28 mouse cellular contexts compared by ENCODE assay signal in genomic region chr10:97381586-97381985, GRCm38 (mm10).
DNase-seq lines count a peak whose midpoint lies in the region; ATAC-seq and TF ChIP-seq lines count a peak whose summit lies in the region.
"Had no signal": no experiment of that assay in that cellular context is flagged by ENCODE, and none has a peak within 500 bp of the region (broad histone marks: within the 10 kb centered on the region; RNA-seq: fewer than 3 reads in every experiment).

No protein-coding gene starts in this region.

- TF ChIP-seq EP300 in lung, postnatal 0 days (IDR thresholded peaks at IDR 0.05) = no peak

- no peak overlapping the region for H3K4me3 ChIP-seq in heart, embryonic 10.5 days
- H3K4me3 ChIP-seq in lung, postnatal 0 days (ENCODE audit: low read depth, low read length) = no peak overlapping the region
- H3K4me3 ChIP-seq: forebrain, embryonic 13.5 days; heart, embryonic 13.5 days; hindbrain, embryonic 12.5 days; limb, embryonic 10.5 days; limb, embryonic 15.5 days; liver, embryonic 13.5 days; midbrain, embryonic 10.5 days; midbrain, embryonic 15.5 days; neural tube, embryonic 15.5 days; stomach, embryonic 15.5 days had no signal

- H3K9ac ChIP-seq in lung, postnatal 0 days (replicated peaks; ENCODE audit: low read depth) = no peak overlapping the region
- H3K9ac ChIP-seq: forebrain, embryonic 13.5 days; heart, embryonic 13.5 days; hindbrain, embryonic 12.5 days; limb, embryonic 15.5 days; liver, embryonic 13.5 days; midbrain, embryonic 15.5 days; neural tube, embryonic 15.5 days; stomach, embryonic 15.5 days had no signal

- no peak overlapping the region for H3K4me2 ChIP-seq in lung, postnatal 0 days (replicated peaks; ENCODE audit: low read depth, low read length)
- H3K4me2 ChIP-seq: forebrain, embryonic 13.5 days; heart, embryonic 13.5 days; hindbrain, embryonic 12.5 days; limb, embryonic 15.5 days; liver, embryonic 13.5 days; midbrain, embryonic 15.5 days; neural tube, embryonic 15.5 days; stomach, embryonic 15.5 days had no signal

- TF ChIP-seq CTCF in lung, postnatal 0 days (IDR thresholded peaks at IDR 0.05) = no peak

- H3K27ac ChIP-seq in heart, embryonic 10.5 days = no peak overlapping the region
- no peak overlapping the region for H3K27ac ChIP-seq in lung, postnatal 0 days (ENCODE audit: low read length)
- H3K27ac ChIP-seq: forebrain, embryonic 13.5 days; heart, embryonic 13.5 days; hindbrain, embryonic 12.5 days; limb, embryonic 10.5 days; limb, embryonic 15.5 days; liver, embryonic 13.5 days; midbrain, embryonic 10.5 days; midbrain, embryonic 15.5 days; neural tube, embryonic 15.5 days; stomach, embryonic 15.5 days had no signal

- H3K27me3 ChIP-seq in heart, embryonic 10.5 days (ENCODE audit: insufficient read depth, poor library complexity, severe bottlenecking) = no peaks in the 10 kb centered on the region
- no peaks in the 10 kb centered on the region for H3K27me3 ChIP-seq in lung, postnatal 0 days (replicated peaks; ENCODE audit: insufficient read depth, low read length)
- H3K27me3 ChIP-seq: forebrain, embryonic 13.5 days; heart, embryonic 13.5 days; hindbrain, embryonic 12.5 days; limb, embryonic 15.5 days; liver, embryonic 13.5 days; midbrain, embryonic 15.5 days; neural tube, embryonic 15.5 days; stomach, embryonic 15.5 days had no signal

- no peaks in the 10 kb centered on the region for H3K9me3 ChIP-seq in heart, embryonic 10.5 days
- no peaks in the 10 kb centered on the region for H3K9me3 ChIP-seq in lung, postnatal 0 days (ENCODE audit: low read length)
- H3K9me3 ChIP-seq: forebrain, embryonic 13.5 days; G1E; heart, embryonic 13.5 days; hindbrain, embryonic 12.5 days; limb, embryonic 10.5 days; limb, embryonic 15.5 days; liver, embryonic 13.5 days; midbrain, embryonic 10.5 days; midbrain, embryonic 15.5 days; neural tube, embryonic 15.5 days; stomach, embryonic 15.5 days had no signal

- no peak for ATAC-seq in lung, postnatal 0 days
- ATAC-seq: forebrain, embryonic 13.5 days; intestine, postnatal 0 days; midbrain, embryonic 15.5 days had no signal

- DNase-seq in heart, adult 11 months = peak; percentile 92
- DNase-seq in heart, embryonic 10.5 days (ENCODE audit: low spot score) = no peak
- peak; percentile 9 for DNase-seq in lung, postnatal 14 days
- DNase-seq in lung, postnatal 0 days (ENCODE audit: low spot score) = no peak
- peak; percentile 61 for DNase-seq in gastrocnemius, postnatal 25 days
- DNase-seq in skeletal muscle tissue, adult 2 months (ENCODE audit: low read depth, low spot score) = peak; percentile 81
- no peak for DNase-seq in embryo, embryonic 11 days
- DNase-seq in cerebellum, postnatal 10 days = no peak
- DNase-seq: adrenal gland, postnatal 36 days; cerebellum, adult 18-20 months; cerebellum, postnatal 14 days; kidney, postnatal 14 days; layer of hippocampus, adult 9-11 months; liver, embryonic 13.5 days; retina, postnatal 1 day; right cerebral cortex, postnatal 14 days; thymus, postnatal 14 days had no signal

- H3K36me3 ChIP-seq in heart, embryonic 10.5 days = no peaks in the 10 kb centered on the region
- no peaks in the 10 kb centered on the region for H3K36me3 ChIP-seq in lung, postnatal 0 days (ENCODE audit: insufficient read depth, low read length)
- H3K36me3 ChIP-seq: G1E; heart, embryonic 13.5 days; hindbrain, embryonic 12.5 days; limb, embryonic 10.5 days; limb, embryonic 15.5 days; liver, embryonic 13.5 days; midbrain, embryonic 10.5 days; midbrain, embryonic 15.5 days; neural tube, embryonic 15.5 days; stomach, embryonic 15.5 days had no signal

- no peaks in the 10 kb centered on the region for H3K4me1 ChIP-seq in heart, embryonic 10.5 days
- no peaks in the 10 kb centered on the region for H3K4me1 ChIP-seq in lung, postnatal 0 days (ENCODE audit: insufficient read depth, low read depth, low read length)
- H3K4me1 ChIP-seq: forebrain, embryonic 13.5 days; heart, embryonic 13.5 days; hindbrain, embryonic 12.5 days; limb, embryonic 15.5 days; liver, embryonic 13.5 days; midbrain, embryonic 10.5 days; midbrain, embryonic 15.5 days; neural tube, embryonic 15.5 days; stomach, embryonic 15.5 days had no signal

Comparison
In these comparisons a context has a peak if more than half of its experiments do, and no peak if none do; other contexts are left out.
1. DNase-seq: peak in heart, adult 11 months (single experiment), lung, postnatal 14 days (single experiment), gastrocnemius, postnatal 25 days (single experiment) and skeletal muscle tissue, adult 2 months (single experiment); none in heart, embryonic 10.5 days (single experiment), lung, postnatal 0 days (single experiment), embryo, embryonic 11 days (single experiment) and cerebellum, postnatal 10 days (0 of 2).